Mouse (Mus musculus) midbrain, embryonic 15.5 days (tissue): ENCODE measurements at regions not wholly inside any gene's neighbourhood (a gene's known extent, or its start where the extent isn't known, plus 50 kb on each side); places are given as distances from the start of the nearest gene placed in this dataset.
"Not testable (repeated sequence)": the region's sequence is repeated elsewhere in the genome, so short reads cannot be mapped to it uniquely, and the experiment has no call there.

ENCODE experiments used
- ATAC-seq: fragments of 200-750 bp; cut with Nextera tagmentation; replicated peaks from 2 replicates; pipeline ENCODE4 v1.8.0; 2017; ENCODE audit warnings: moderate TSS enrichment
- H3K27ac ChIP-seq: fragments of 300-500 bp; sonication (generic); 2 replicates; pipeline ENCODE4 v1.5.1; 2015; ENCODE audit warnings: mild to moderate bottlenecking, inconsistent platforms
- H3K27me3 ChIP-seq: fragments of 300-500 bp; sonication (generic); replicated peaks from 2 replicates; pipeline ENCODE4 v1.6.1; 2015; ENCODE audit warnings: inconsistent platforms
- H3K36me3 ChIP-seq: fragments of 300-500 bp; sonication (generic); replicated peaks from 2 replicates; pipeline ENCODE4 v1.6.1; 2015; ENCODE audit warnings: inconsistent platforms
- H3K4me1 ChIP-seq: fragments of 300-500 bp; sonication (generic); 2 replicates; pipeline ENCODE4 v1.6.1; 2015; ENCODE audit warnings: inconsistent platforms
- H3K4me2 ChIP-seq: fragments of 300-500 bp; sonication (generic); 2 replicates; pipeline ENCODE4 v1.6.1; 2015; ENCODE audit warnings: inconsistent platforms, mild to moderate bottlenecking, moderate library complexity
- H3K4me3 ChIP-seq: fragments of 300-500 bp; sonication (generic); 2 replicates; pipeline ENCODE4 v1.5.1; 2015; ENCODE audit warnings: mild to moderate bottlenecking, inconsistent platforms
- H3K9ac ChIP-seq: fragments of 300-500 bp; sonication (generic); 2 replicates; pipeline ENCODE4 v1.6.1; 2015; ENCODE audit warnings: mild to moderate bottlenecking, inconsistent platforms
- H3K9me3 ChIP-seq: fragments of 300-500 bp; sonication (generic); 2 replicates; pipeline ENCODE4 v1.6.1; 2016; ENCODE audit warnings: inconsistent platforms
- WGBS: fragments of 180-500 bp; shearing (Covaris S2); methylation state at CpG from one replicate; pipeline ENCODE4 v1.1.7; 2015; ENCODE audit warnings: mixed read lengths; 5-methylcytosine and 5-hydroxymethylcytosine counted together

GRCm38 (mm10) chr6:59102090-59102489, 77.7 kb upstream of the Fam13a start:
- 77% methylated on average over 1 of the region's 1 CpGs for WGBS
- Histone ChIP-seq H3K27ac (no peak overlapping the region), H3K9ac (no peak overlapping the region), H3K4me3 (no peak overlapping the region), H3K27me3 (no peaks in the 10 kb centered on the region), H3K4me2 (no peak overlapping the region), H3K36me3 (no peaks in the 10 kb centered on the region), H3K4me1 (no peaks in the 10 kb centered on the region), H3K9me3 (no peaks in the 10 kb centered on the region)
- ATAC-seq: no peak

GRCm38 (mm10) chr6:59103936-59104335, 79.6 kb upstream of the Fam13a start:
- Histone ChIP-seq H3K36me3 (no peaks in the 10 kb centered on the region), H3K4me1 (no peaks in the 10 kb centered on the region), H3K9me3 (no peaks in the 10 kb centered on the region), H3K27me3 (no peaks in the 10 kb centered on the region), H3K9ac (no peak overlapping the region), H3K4me3 (no peak overlapping the region), H3K4me2 (no peak overlapping the region), H3K27ac (no peak overlapping the region)
- 52% methylated on average over 2 of the region's 2 CpGs for WGBS
- ATAC-seq: no peak

- Histone ChIP-seq H3K4me2 (no peak overlapping the region), H3K27ac (no peak overlapping the region), H3K4me1 (no peaks in the 10 kb centered on the region), H3K4me3 (no peak overlapping the region), H3K36me3 (no peaks in the 10 kb centered on the region), H3K9ac (no peak overlapping the region), H3K9me3 (no peaks in the 10 kb centered on the region), H3K27me3 (no peaks in the 10 kb centered on the region)
- WGBS: 87% methylated on average over 2 of the region's 2 CpGs
- ATAC-seq: no peak
These were observed 80.1 kb upstream of the Fam13a start for GRCm38 (mm10) chr6:59104496-59104895.

- no peak for ATAC-seq
- H3K36me3 ChIP-seq: no peaks in the 10 kb centered on the region
- 86% methylated on average over 4 of the region's 4 CpGs for WGBS
- H3K27me3 ChIP-seq: no peaks in the 10 kb centered on the region
- H3K4me1 ChIP-seq: no peaks in the 10 kb centered on the region
- no peak overlapping the region for H3K27ac ChIP-seq
- no peak overlapping the region for H3K4me2 ChIP-seq
- no peak overlapping the region for H3K9ac ChIP-seq
- no peak overlapping the region for H3K4me3 ChIP-seq
- no peaks in the 10 kb centered on the region for H3K9me3 ChIP-seq
These were observed 83.8 kb upstream of the Fam13a start for GRCm38 (mm10) chr6:59108102-59108501.

GRCm38 (mm10) chr6:59132410-59132809, 76.3 kb upstream of the Tigd2 start:
- ATAC-seq: no peak
- Histone ChIP-seq H3K9me3 (no peaks in the 10 kb centered on the region), H3K9ac (no peak overlapping the region), H3K4me1 (no peaks in the 10 kb centered on the region), H3K27ac (no peak overlapping the region), H3K4me2 (no peak overlapping the region), H3K36me3 (no peaks in the 10 kb centered on the region), H3K4me3 (no peak overlapping the region), H3K27me3 (no peaks in the 10 kb centered on the region)
- WGBS: 82% methylated on average over 2 of the region's 2 CpGs

GRCm38 (mm10) chr6:59133800-59134199, 74.9 kb upstream of the Tigd2 start:
- 100% methylated on average over 1 of the region's 1 CpGs for WGBS
- H3K4me2 ChIP-seq, H3K36me3 ChIP-seq, H3K9me3 ChIP-seq, ATAC-seq, H3K27me3 ChIP-seq, H3K27ac ChIP-seq, H3K4me3 ChIP-seq, H3K9ac ChIP-seq, H3K4me1 ChIP-seq: not testable (repeated sequence)

GRCm38 (mm10) chr6:59139702-59140101, 69.0 kb upstream of the Tigd2 start:
- ATAC-seq: no peak
- Histone ChIP-seq H3K9ac (no peak overlapping the region), H3K27me3 (no peaks in the 10 kb centered on the region), H3K4me2 (no peak overlapping the region), H3K9me3 (no peaks in the 10 kb centered on the region), H3K4me1 (no peaks in the 10 kb centered on the region), H3K27ac (no peak overlapping the region), H3K36me3 (no peaks in the 10 kb centered on the region), H3K4me3 (no peak overlapping the region)

- no peak for ATAC-seq
- Histone ChIP-seq H3K27ac (no peak overlapping the region), H3K9ac (no peak overlapping the region), H3K36me3 (no peaks in the 10 kb centered on the region), H3K4me1 (no peaks in the 10 kb centered on the region), H3K4me2 (no peak overlapping the region), H3K27me3 (no peaks in the 10 kb centered on the region), H3K4me3 (no peak overlapping the region), H3K9me3 (no peaks in the 10 kb centered on the region)
These were observed 66.6 kb upstream of the Tigd2 start for GRCm38 (mm10) chr6:59142050-59142449.

- WGBS: 46% methylated on average over 1 of the region's 1 CpGs
- no peaks in the 10 kb centered on the region for H3K9me3 ChIP-seq
- no peak overlapping the region for H3K4me2 ChIP-seq
These were observed 61.2 kb upstream of the Tigd2 start for GRCm38 (mm10) chr6:59147421-59147820.

GRCm38 (mm10) chr6:59155636-59156035, 53.0 kb upstream of the Tigd2 start:
- Histone ChIP-seq H3K36me3 (no peaks in the 10 kb centered on the region), H3K27me3 (no peaks in the 10 kb centered on the region), H3K4me1 (no peaks in the 10 kb centered on the region), H3K4me2 (no peak overlapping the region), H3K9ac (no peak overlapping the region), H3K27ac (no peak overlapping the region), H3K4me3 (no peak overlapping the region), H3K9me3 (no peaks in the 10 kb centered on the region)
- 70% methylated on average over 1 of the region's 1 CpGs for WGBS
- 0 out of 2 replicates have a peak, but pooled peaks have one; percentile 24 for ATAC-seq

More at GRCm38 (mm10) chr6:59147421-59147820, 61.2 kb upstream of the Tigd2 start:
- no peak for ATAC-seq
- Histone ChIP-seq H3K27me3 (no peaks in the 10 kb centered on the region), H3K36me3 (no peaks in the 10 kb centered on the region), H3K4me3 (no peak overlapping the region), H3K27ac (no peak overlapping the region), H3K4me1 (no peaks in the 10 kb centered on the region), H3K9ac (no peak overlapping the region)
